Mouse (Mus musculus): ENCODE data around the gene Taco1.
"Not testable (repeated sequence)": the region's sequence is repeated elsewhere in the genome, so short reads cannot be mapped to it uniquely, and the experiment has no call there.

GRCm38 (mm10) chr11:106066616-106067015, 755 bp downstream of the Taco1 start:
- TF ChIP-seq POLR2A (IDR thresholded peaks at IDR 0.05; ENCODE audit: borderline replicate concordance, low read depth, low read length); CTCF (IDR thresholded peaks at IDR 0.05; ENCODE audit: low read depth, low read length): not testable (repeated sequence)
